Mouse (Mus musculus): ENCODE measurements at regions not wholly inside any gene's neighbourhood (a gene's known extent, or its start where the extent isn't known, plus 50 kb on each side); places are given as distances from the start of the nearest gene placed in this dataset.

DNA sequence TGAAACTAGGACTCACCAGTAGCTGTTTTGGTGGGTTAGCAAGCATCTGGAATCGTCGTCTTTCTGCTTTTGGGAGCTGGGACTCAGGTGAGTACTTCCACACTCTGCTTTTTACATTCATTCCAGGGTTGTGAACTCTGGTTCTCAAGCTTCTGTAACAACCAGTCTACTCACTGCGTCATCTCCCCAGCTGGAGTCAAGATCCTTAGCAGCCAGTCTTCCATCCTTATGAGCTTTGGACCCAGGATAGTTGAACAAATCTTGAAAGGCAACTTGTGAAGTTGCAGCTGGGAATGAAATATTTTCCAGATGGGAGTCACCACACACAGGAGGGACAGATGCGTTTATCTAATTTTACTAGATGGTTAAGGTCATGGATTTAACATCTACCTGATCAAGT lies 223.5 kb upstream of the Klhl29 start:
- TF ChIP-seq CTCF (IDR thresholded peaks at IDR 0.05; ENCODE audit: borderline replicate concordance, extremely low read depth, insufficient read depth, insufficient read length) (no peak), POLR2A (IDR thresholded peaks at IDR 0.05; ENCODE audit: borderline replicate concordance, extremely low read depth, insufficient read depth, insufficient read length, poor library complexity, severe bottlenecking) (no peak)

Measured in brain, embryonic 14.5 days (tissue).